Comparison of ENCODE assay signal across 21 mouse cellular contexts in the genomic region with DNA sequence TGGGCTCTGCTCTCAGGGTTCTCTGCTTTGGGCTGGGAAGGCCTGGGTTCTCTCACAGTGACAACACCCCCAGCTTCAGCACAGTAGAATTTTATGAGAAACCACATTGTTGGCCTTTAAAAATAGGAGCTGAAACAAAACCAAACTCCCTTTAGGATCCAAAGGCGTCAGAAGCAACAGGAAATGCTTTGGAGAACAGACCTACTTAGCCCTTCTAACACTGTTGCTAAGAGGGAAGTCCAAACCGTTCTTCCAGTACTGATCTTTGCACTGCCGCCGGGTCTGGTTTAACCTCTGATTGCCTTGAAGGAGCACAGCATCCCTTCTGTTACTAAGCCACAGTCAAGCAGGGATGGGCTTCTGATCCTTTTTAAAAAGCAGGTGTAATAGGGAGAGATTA. TPM values are rescaled to one million over a fixed set of nuclear protein-coding genes. Genes with fewer than 3 reads are reported as not detected.
DNase-seq lines count a peak whose midpoint lies in the region; ATAC-seq and TF ChIP-seq lines count a peak whose summit lies in the region.
"Had no signal": no experiment of that assay in that cellular context is flagged by ENCODE, and none has a peak within 500 bp of the region (broad histone marks: within the 10 kb centered on the region; RNA-seq: fewer than 3 reads in every experiment).

No protein-coding gene starts in this region.

- no peak for TF ChIP-seq CTCF in kidney, postnatal 0 days (IDR thresholded peaks at IDR 0.05; ENCODE audit: low read depth)
- no peak for TF ChIP-seq CTCF in midbrain, postnatal 0 days (IDR thresholded peaks at IDR 0.05)

- no peak overlapping the region for H3K4me2 ChIP-seq in forebrain, embryonic 15.5 days (replicated peaks)
- no peak overlapping the region for H3K4me2 ChIP-seq in forebrain, embryonic 13.5 days
- no peak overlapping the region for H3K4me2 ChIP-seq in kidney, postnatal 0 days (ENCODE audit: low read length)
- no peak overlapping the region for H3K4me2 ChIP-seq in kidney, embryonic 16.5 days (replicated peaks; ENCODE audit: low read depth, low read length)
- H3K4me2 ChIP-seq in midbrain, postnatal 0 days (ENCODE audit: low read depth, low read length, poor library complexity, severe bottlenecking), result no peak overlapping the region
- H3K4me2 ChIP-seq: embryonic facial prominence, embryonic 12.5 days; liver, embryonic 11.5 days; lung, embryonic 14.5 days had no signal

- no peaks in the 10 kb centered on the region for H3K27me3 ChIP-seq in forebrain, embryonic 15.5 days
- H3K27me3 ChIP-seq in forebrain, embryonic 13.5 days, result no peaks in the 10 kb centered on the region
- H3K27me3 ChIP-seq in kidney, postnatal 0 days (ENCODE audit: insufficient read depth, low read length), result no peaks in the 10 kb centered on the region
- H3K27me3 ChIP-seq in kidney, embryonic 16.5 days (ENCODE audit: insufficient read depth, low read length), result no peaks in the 10 kb centered on the region
- no peaks in the 10 kb centered on the region for H3K27me3 ChIP-seq in midbrain, postnatal 0 days (ENCODE audit: insufficient read depth, low read length)

- H3K9me3 ChIP-seq in forebrain, embryonic 15.5 days, result no peaks in the 10 kb centered on the region
- H3K9me3 ChIP-seq in forebrain, embryonic 13.5 days (replicated peaks), result no peaks in the 10 kb centered on the region
- H3K9me3 ChIP-seq in kidney, postnatal 0 days (replicated peaks; ENCODE audit: low read length), result no peaks in the 10 kb centered on the region
- H3K9me3 ChIP-seq in kidney, embryonic 16.5 days (ENCODE audit: low read length), result no peaks in the 10 kb centered on the region
- no peaks in the 10 kb centered on the region for H3K9me3 ChIP-seq in midbrain, postnatal 0 days (ENCODE audit: low read length)
- H3K9me3 ChIP-seq: embryonic facial prominence, embryonic 12.5 days had no signal

- H3K27ac ChIP-seq in forebrain, embryonic 15.5 days (replicated peaks), result peak overlapping the region; percentile 39; the same call in 1 of the 2 replicates
- no peak overlapping the region for H3K27ac ChIP-seq in forebrain, embryonic 13.5 days
- no peak overlapping the region for H3K27ac ChIP-seq in kidney, postnatal 0 days
- H3K27ac ChIP-seq in kidney, embryonic 16.5 days (ENCODE audit: low read length), result no peak overlapping the region
- peak overlapping the region; percentile 88 for H3K27ac ChIP-seq in midbrain, postnatal 0 days (ENCODE audit: low read depth, low read length)
- H3K27ac ChIP-seq: embryonic facial prominence, embryonic 12.5 days had no signal

- no peak overlapping the region for H3K9ac ChIP-seq in forebrain, embryonic 15.5 days (replicated peaks)
- H3K9ac ChIP-seq in forebrain, embryonic 13.5 days, result no peak overlapping the region
- H3K9ac ChIP-seq in kidney, postnatal 0 days (ENCODE audit: low read depth, low read length), result no peak overlapping the region
- H3K9ac ChIP-seq in kidney, embryonic 16.5 days (replicated peaks; ENCODE audit: low read length), result no peak overlapping the region
- H3K9ac ChIP-seq in midbrain, postnatal 0 days (replicated peaks; ENCODE audit: low read length, poor library complexity, severe bottlenecking), result 0 out of 2 replicates have a peak overlapping the region, but pooled peaks have one; percentile 9
- H3K9ac ChIP-seq: embryonic facial prominence, embryonic 12.5 days; lung, embryonic 14.5 days had no signal

- DNase-seq in kidney, postnatal 0 days (ENCODE audit: low spot score), result peak; percentile 69
- peak; percentile 29 for DNase-seq in right cerebral cortex, adult 2 months (ENCODE audit: low spot score in 2 of 2)
- no peak for DNase-seq in right cerebral cortex, postnatal 4 days
- peak; percentile 17 for DNase-seq in midbrain, postnatal 0 days (ENCODE audit: low spot score)
- DNase-seq in adrenal gland, postnatal 25 days, result no peak
- DNase-seq: cerebellum, postnatal 25 days; heart, postnatal 14 days; lung, embryonic 14.5 days; right cerebral cortex, adult 18-20 months; thymus, postnatal 25 days had no signal

- no peak for ATAC-seq in forebrain, embryonic 15.5 days (replicated peaks)
- no peak for ATAC-seq in forebrain, embryonic 13.5 days
- ATAC-seq in kidney, postnatal 0 days (replicated peaks; ENCODE audit: low FRiP score, low read depth), result no peak
- no peak for ATAC-seq in kidney, embryonic 16.5 days (ENCODE audit: low FRiP score, low TSS enrichment)
- ATAC-seq in midbrain, postnatal 0 days (ENCODE audit: low FRiP score), result no peak

- no peaks in the 10 kb centered on the region for H3K36me3 ChIP-seq in forebrain, embryonic 15.5 days
- no peaks in the 10 kb centered on the region for H3K36me3 ChIP-seq in forebrain, embryonic 13.5 days (ENCODE audit: poor library complexity, severe bottlenecking)
- no peaks in the 10 kb centered on the region for H3K36me3 ChIP-seq in kidney, postnatal 0 days (ENCODE audit: insufficient read depth, low read length)
- H3K36me3 ChIP-seq in kidney, embryonic 16.5 days (ENCODE audit: insufficient read depth, low read length), result no peaks in the 10 kb centered on the region
- H3K36me3 ChIP-seq in midbrain, postnatal 0 days (ENCODE audit: insufficient read depth, low read length), result no peaks in the 10 kb centered on the region
- H3K36me3 ChIP-seq: embryonic facial prominence, embryonic 12.5 days had no signal

- WGBS in forebrain, embryonic 15.5 days, result 37% methylated on average over 4 of the region's 4 CpGs
- 38% methylated on average over 4 of the region's 4 CpGs for WGBS in forebrain, embryonic 13.5 days
- 29% methylated on average over 4 of the region's 4 CpGs for WGBS in kidney, postnatal 0 days
- 38% methylated on average over 4 of the region's 4 CpGs for WGBS in kidney, embryonic 16.5 days
- WGBS in midbrain, postnatal 0 days, result 10% methylated on average over 4 of the region's 4 CpGs

- H3K4me3 ChIP-seq in forebrain, embryonic 15.5 days, result no peak overlapping the region
- H3K4me3 ChIP-seq in forebrain, embryonic 13.5 days, result no peak overlapping the region
- H3K4me3 ChIP-seq in kidney, postnatal 0 days (replicated peaks; ENCODE audit: low read depth, low read length), result no peak overlapping the region
- H3K4me3 ChIP-seq in kidney, embryonic 16.5 days (ENCODE audit: low read length), result no peak overlapping the region
- no peak overlapping the region for H3K4me3 ChIP-seq in midbrain, postnatal 0 days (ENCODE audit: low read depth, low read length)
- H3K4me3 ChIP-seq: embryonic facial prominence, embryonic 12.5 days; myocyte had no signal

- peaks cover 13% of the 10 kb centered on the region for H3K4me1 ChIP-seq in forebrain, embryonic 15.5 days
- peaks cover 17% of the 10 kb centered on the region for H3K4me1 ChIP-seq in forebrain, embryonic 13.5 days
- no peaks in the 10 kb centered on the region for H3K4me1 ChIP-seq in kidney, postnatal 0 days (replicated peaks; ENCODE audit: insufficient read depth, low read length)
- H3K4me1 ChIP-seq in kidney, embryonic 16.5 days (ENCODE audit: insufficient read depth, low read length), result peaks cover 14% of the 10 kb centered on the region; the same call in 1 of the 2 replicates
- peaks cover 22% of the 10 kb centered on the region for H3K4me1 ChIP-seq in midbrain, postnatal 0 days (ENCODE audit: insufficient read depth, low read length)

RNA-seq across cellular contexts. Expression of a gene that starts 33.3 kb away (rescaled TPM):
- 0.53 TPM in 1 of 2 replicates, not detected in the other for polyA plus RNA-seq in forebrain, embryonic 15.5 days (2015; fragmentation: Nextera tagmentation; extraction: Ambion mirVana)
- polyA plus RNA-seq in forebrain, embryonic 13.5 days (2015; fragmentation: Nextera tagmentation; extraction: Ambion mirVana), result not detected in 2 replicates
- polyA plus RNA-seq in kidney, postnatal 0 days (2015; fragmentation: Nextera tagmentation; extraction: Ambion mirVana), result 0.09 TPM in 1 of 2 replicates, not detected in the other
- 0.29 and 0.42 TPM in 2 replicates for polyA plus RNA-seq in kidney, embryonic 16.5 days (2015; fragmentation: Nextera tagmentation; extraction: Ambion mirVana)
- total RNA-seq in midbrain, postnatal 0 days (2014; rRNA removed), result 2.0 TPM in 1 of 2 replicates, not detected in the other
- polyA plus RNA-seq in midbrain, postnatal 0 days (2015; fragmentation: Nextera tagmentation; extraction: Ambion mirVana), result 0.56 and 0.86 TPM in 2 replicates
- total RNA-seq in adrenal gland, postnatal 25 days (2021), result not detected in 2 replicates
- total RNA-seq: adrenal gland, postnatal 4 days; CH12.LX; gastrocnemius, adult 8-10 months; heart, postnatal 14 days; left cerebral cortex, postnatal 36 days; megakaryocyte progenitor cell, adult 5-6 weeks had no signal
- polyA plus RNA-seq: liver, embryonic 11.5 days; myocyte had no signal

Comparison
In these comparisons a context has a peak if more than half of its experiments do, and no peak if none do; other contexts are left out.
1. H3K27ac ChIP-seq: peak in forebrain, embryonic 15.5 days (single experiment) and midbrain, postnatal 0 days (single experiment); none in forebrain, embryonic 13.5 days (single experiment), kidney, postnatal 0 days (single experiment) and kidney, embryonic 16.5 days (single experiment).
2. DNase-seq: peak in kidney, postnatal 0 days (single experiment), right cerebral cortex, adult 2 months (2 of 2) and midbrain, postnatal 0 days (single experiment); none in right cerebral cortex, postnatal 4 days (single experiment) and adrenal gland, postnatal 25 days (single experiment).